Mouse (Mus musculus): Measurements from ENCODE around the gene C1qa. TPM values are rescaled to one million over a fixed set of nuclear protein-coding genes. Genes with fewer than 3 reads are reported as not detected.
A peak's percentile ranks its signal among the peaks of the same experiment; 100 is the strongest.

The C1qa gene
- polyA plus RNA-seq, 1 experiment from 2014 or later: 11.8 TPM

DNA sequence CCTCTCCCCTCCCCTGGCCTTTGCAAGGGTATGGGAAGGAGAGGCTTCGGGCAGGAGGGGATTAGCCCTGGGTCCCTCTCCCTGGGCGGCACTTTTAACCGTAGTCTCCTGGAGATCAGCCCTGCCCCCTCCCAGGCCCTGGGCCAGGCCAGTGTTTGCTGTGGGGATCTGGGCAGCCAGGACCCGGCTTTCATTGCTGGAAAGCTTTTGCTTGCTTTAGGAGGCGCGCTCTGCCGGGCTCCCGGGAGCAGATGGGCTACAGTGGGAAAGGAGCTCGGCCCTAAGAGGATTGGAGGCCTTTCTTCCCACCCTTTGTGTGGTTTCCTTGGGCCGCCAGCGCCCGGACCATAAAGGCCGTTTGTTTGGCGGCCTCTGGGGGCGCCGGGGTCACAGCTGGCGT is 36.8 kb downstream of the C1qa start:
- no peaks in the 10 kb centered on the region for H3K9me3 ChIP-seq (ENCODE audit: control insufficient read depth, low read length)
- peak overlapping the region; percentile 52 for H3K9ac ChIP-seq (ENCODE audit: low read length)
- no peaks in the 10 kb centered on the region for H3K27me3 ChIP-seq (ENCODE audit: control insufficient read depth, insufficient read depth, low read length)
- ATAC-seq (ENCODE audit: insufficient read depth, low FRiP score, low TSS enrichment): no peak
- 4% methylated on average over 17 of the region's 17 CpGs for WGBS
- peak overlapping the region; percentile 83 for H3K27ac ChIP-seq (ENCODE audit: low read depth, low read length)
- no peaks in the 10 kb centered on the region for H3K36me3 ChIP-seq (ENCODE audit: control insufficient read depth, insufficient read depth, low read length)
- no peak overlapping the region for H3K4me2 ChIP-seq (ENCODE audit: low read depth)
- peaks cover 23% of the 10 kb centered on the region for H3K4me1 ChIP-seq (ENCODE audit: control insufficient read depth, insufficient read depth, low read length)
- DNase-seq (ENCODE audit: low spot score): peak; percentile 36
- H3K4me3 ChIP-seq (ENCODE audit: low read depth, low read length): no peak overlapping the region

DNA sequence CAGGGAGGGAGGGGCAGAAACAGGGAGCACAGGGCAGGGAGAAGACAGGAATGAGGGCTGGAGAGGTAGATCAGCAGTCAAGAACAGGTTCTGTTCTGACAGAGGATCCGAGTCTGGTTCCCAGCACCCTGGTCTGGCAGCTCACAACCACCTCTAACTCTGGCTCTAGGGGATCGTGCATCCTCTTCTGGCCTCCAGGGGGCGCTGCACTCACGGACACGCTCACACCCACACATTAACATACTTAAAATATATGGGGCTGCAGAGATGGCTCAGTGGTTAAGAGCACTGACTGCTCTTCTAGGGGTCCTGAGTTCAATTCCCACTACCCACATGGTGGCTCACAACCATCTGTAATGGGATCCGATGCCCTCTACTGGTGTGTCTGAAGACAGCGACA is 38.6 kb downstream of the C1qa start:
- peaks cover 17% of the 10 kb centered on the region for H3K4me1 ChIP-seq (ENCODE audit: control insufficient read depth, insufficient read depth, low read length)
- H3K36me3 ChIP-seq (ENCODE audit: control insufficient read depth, insufficient read depth, low read length): no peaks in the 10 kb centered on the region
- 82% methylated on average over 7 of the region's 7 CpGs for WGBS
- DNase-seq (ENCODE audit: low spot score) (no peak), ATAC-seq (ENCODE audit: insufficient read depth, low FRiP score, low TSS enrichment) (no peak)
- H3K27ac ChIP-seq (ENCODE audit: low read depth, low read length): no peak overlapping the region
- H3K27me3 ChIP-seq (ENCODE audit: control insufficient read depth, insufficient read depth, low read length): no peaks in the 10 kb centered on the region
- no peak overlapping the region for H3K9ac ChIP-seq (ENCODE audit: low read length)
- no peak overlapping the region for H3K4me3 ChIP-seq (ENCODE audit: low read depth, low read length)
- no peak overlapping the region for H3K4me2 ChIP-seq (ENCODE audit: low read depth)
- no peaks in the 10 kb centered on the region for H3K9me3 ChIP-seq (ENCODE audit: control insufficient read depth, low read length)

DNA sequence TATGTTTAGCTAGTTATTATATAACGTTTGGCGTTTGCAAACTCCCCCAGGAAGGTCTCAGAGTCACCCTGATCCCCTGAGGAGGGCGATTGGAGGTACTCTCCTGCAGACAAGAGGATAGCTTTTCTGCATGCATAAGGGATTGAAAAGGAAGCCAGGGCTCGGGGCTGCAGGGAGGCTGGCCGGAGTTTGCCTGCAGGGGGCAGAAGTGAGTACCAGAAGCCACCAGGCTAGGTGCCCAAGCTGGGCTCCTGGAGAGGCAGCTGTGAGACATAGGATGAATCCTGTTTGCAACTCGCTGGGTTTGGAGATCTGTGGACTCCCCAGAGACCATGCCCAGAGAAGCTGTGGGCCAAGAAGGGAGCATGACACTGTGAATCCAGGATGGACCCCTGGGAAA is 43.5 kb downstream of the C1qa start:
- no peaks in the 10 kb centered on the region for H3K9me3 ChIP-seq (ENCODE audit: control insufficient read depth, low read length)
- no peaks in the 10 kb centered on the region for H3K4me1 ChIP-seq (ENCODE audit: control insufficient read depth, insufficient read depth, low read length)
- no peak overlapping the region for H3K27ac ChIP-seq (ENCODE audit: low read depth, low read length)
- H3K27me3 ChIP-seq (ENCODE audit: control insufficient read depth, insufficient read depth, low read length): no peaks in the 10 kb centered on the region
- WGBS: 38% methylated on average over 6 of the region's 6 CpGs
- H3K36me3 ChIP-seq (ENCODE audit: control insufficient read depth, insufficient read depth, low read length): no peaks in the 10 kb centered on the region
- no peak overlapping the region for H3K4me3 ChIP-seq (ENCODE audit: low read depth, low read length)
- no peak overlapping the region for H3K4me2 ChIP-seq (ENCODE audit: low read depth)
- DNase-seq (ENCODE audit: low spot score): peak; percentile 56
- ATAC-seq (ENCODE audit: insufficient read depth, low FRiP score, low TSS enrichment): no peak
- no peak overlapping the region for H3K9ac ChIP-seq (ENCODE audit: low read length)

DNA sequence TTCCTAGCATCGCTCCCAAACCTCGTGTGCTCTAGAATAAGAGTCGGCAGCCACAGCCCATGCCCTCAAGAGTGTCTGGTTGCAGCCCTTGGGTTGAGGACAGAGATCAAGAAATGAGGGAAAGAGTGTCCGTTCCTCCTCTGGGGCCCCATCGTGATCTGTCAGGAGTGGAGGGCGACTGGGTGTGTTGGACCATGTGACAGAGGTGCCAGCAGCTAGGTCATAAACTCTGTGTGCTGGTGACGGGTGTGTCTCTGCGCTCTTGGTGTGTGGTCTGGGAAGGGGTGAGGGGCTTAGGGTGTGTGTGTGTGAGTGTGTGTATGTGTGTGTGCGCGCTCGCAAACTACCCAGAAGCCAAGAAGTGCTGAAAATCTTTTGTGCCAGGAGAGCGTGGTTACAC is 45.6 kb downstream of the C1qa start:
- 75% methylated on average over 12 of the region's 12 CpGs for WGBS

DNA sequence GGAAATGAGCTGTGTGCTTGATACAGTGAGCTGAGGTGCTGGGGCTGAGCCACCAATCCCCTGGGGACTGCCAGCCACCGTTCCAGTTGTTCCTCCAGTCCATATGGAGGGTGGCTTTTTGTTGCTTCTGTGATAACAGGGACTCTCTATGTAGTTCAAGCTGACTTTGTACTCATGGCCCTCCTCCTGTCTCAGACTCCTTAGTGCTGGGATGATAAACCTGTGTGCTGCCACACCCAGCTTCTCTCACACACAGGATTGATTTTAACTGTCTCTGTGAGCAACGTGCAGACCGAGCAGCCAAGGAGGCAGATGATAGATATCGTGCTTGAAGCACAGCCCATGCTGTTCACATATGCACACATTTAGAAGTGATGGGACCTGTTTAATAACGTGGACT is 46.5 kb downstream of the C1qa start:
- H3K4me3 ChIP-seq (ENCODE audit: low read depth, low read length): no peak overlapping the region

More for the DNA sequence above, 45.6 kb downstream of the C1qa start:
- no peak for DNase-seq (ENCODE audit: low spot score)
- no peak for ATAC-seq (ENCODE audit: insufficient read depth, low FRiP score, low TSS enrichment)
- Histone ChIP-seq H3K27me3 (ENCODE audit: control insufficient read depth, insufficient read depth, low read length) (no peaks in the 10 kb centered on the region), H3K27ac (ENCODE audit: low read depth, low read length) (no peak overlapping the region), H3K4me1 (ENCODE audit: control insufficient read depth, insufficient read depth, low read length) (no peaks in the 10 kb centered on the region), H3K4me2 (ENCODE audit: low read depth) (no peak overlapping the region), H3K9ac (ENCODE audit: low read length) (no peak overlapping the region), H3K36me3 (ENCODE audit: control insufficient read depth, insufficient read depth, low read length) (no peaks in the 10 kb centered on the region), H3K9me3 (ENCODE audit: control insufficient read depth, low read length) (no peaks in the 10 kb centered on the region), H3K4me3 (ENCODE audit: low read depth, low read length) (no peak overlapping the region)

DNA sequence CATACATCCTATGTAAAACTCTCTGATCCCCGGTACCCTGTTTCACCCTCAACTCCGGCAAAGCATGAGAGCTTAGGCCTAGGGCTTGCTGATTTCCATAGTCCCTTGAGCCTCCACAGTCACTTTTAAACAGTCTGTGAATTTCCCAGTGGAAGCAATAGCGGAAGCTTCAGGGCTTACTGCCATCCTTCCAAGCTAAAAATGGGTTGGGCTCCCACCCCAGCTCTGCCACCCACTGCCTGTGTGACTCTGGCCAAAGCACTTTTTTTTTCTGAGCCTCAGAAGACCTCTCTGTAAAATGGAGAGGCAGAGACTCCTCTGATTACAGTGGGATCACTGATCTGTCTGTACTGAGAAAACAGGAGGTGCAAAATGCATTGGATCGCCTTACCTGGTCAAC is 50.0 kb downstream of the C1qa start:
- WGBS: 79% methylated on average over 4 of the region's 4 CpGs
- Histone ChIP-seq H3K36me3 (ENCODE audit: control insufficient read depth, insufficient read depth, low read length) (no peaks in the 10 kb centered on the region), H3K27ac (ENCODE audit: low read depth, low read length) (no peak overlapping the region), H3K9ac (ENCODE audit: low read length) (no peak overlapping the region), H3K4me1 (ENCODE audit: control insufficient read depth, insufficient read depth, low read length) (no peaks in the 10 kb centered on the region), H3K4me2 (ENCODE audit: low read depth) (no peak overlapping the region), H3K9me3 (ENCODE audit: control insufficient read depth, low read length) (no peaks in the 10 kb centered on the region), H3K4me3 (ENCODE audit: low read depth, low read length) (no peak overlapping the region), H3K27me3 (ENCODE audit: control insufficient read depth, insufficient read depth, low read length) (no peaks in the 10 kb centered on the region)
- DNase-seq (ENCODE audit: low spot score) (no peak), ATAC-seq (ENCODE audit: insufficient read depth, low FRiP score, low TSS enrichment) (no peak)

More for the DNA sequence above, 46.5 kb downstream of the C1qa start:
- no peak for DNase-seq (ENCODE audit: low spot score)
- Histone ChIP-seq H3K36me3 (ENCODE audit: control insufficient read depth, insufficient read depth, low read length) (no peaks in the 10 kb centered on the region), H3K4me2 (ENCODE audit: low read depth) (no peak overlapping the region), H3K9ac (ENCODE audit: low read length) (no peak overlapping the region), H3K27ac (ENCODE audit: low read depth, low read length) (no peak overlapping the region), H3K27me3 (ENCODE audit: control insufficient read depth, insufficient read depth, low read length) (no peaks in the 10 kb centered on the region), H3K9me3 (ENCODE audit: control insufficient read depth, low read length) (no peaks in the 10 kb centered on the region), H3K4me1 (ENCODE audit: control insufficient read depth, insufficient read depth, low read length) (no peaks in the 10 kb centered on the region)
- ATAC-seq (ENCODE audit: insufficient read depth, low FRiP score, low TSS enrichment): no peak
- WGBS: 74% methylated on average over 5 of the region's 5 CpGs

DNA sequence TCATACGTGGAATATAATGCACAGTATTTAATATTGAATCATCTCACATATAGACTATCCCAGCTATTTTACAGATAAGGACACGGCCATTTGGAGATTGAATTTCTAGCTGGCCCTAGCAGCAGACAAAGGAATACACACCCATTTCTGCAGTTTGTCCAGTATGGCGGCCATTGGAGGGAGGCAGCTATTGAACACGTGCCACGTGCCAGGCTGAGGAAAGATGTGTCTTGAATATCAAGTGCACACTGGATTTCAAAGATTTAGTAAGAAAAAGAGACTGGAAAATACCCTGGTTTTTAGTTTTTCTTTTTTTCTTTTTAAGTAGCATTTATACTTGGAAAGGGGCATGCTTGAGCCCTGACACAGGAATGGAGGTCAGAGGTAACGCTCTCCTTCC is 51.4 kb downstream of the C1qa start:
- ATAC-seq (ENCODE audit: insufficient read depth, low FRiP score, low TSS enrichment): no peak
- no peak overlapping the region for H3K4me2 ChIP-seq (ENCODE audit: low read depth)
- no peak for DNase-seq (ENCODE audit: low spot score)
- 90% methylated on average over 6 of the region's 6 CpGs for WGBS
- H3K4me1 ChIP-seq (ENCODE audit: control insufficient read depth, insufficient read depth, low read length): no peaks in the 10 kb centered on the region
- H3K27ac ChIP-seq (ENCODE audit: low read depth, low read length): no peak overlapping the region
- H3K9ac ChIP-seq (ENCODE audit: low read length): no peak overlapping the region
- H3K9me3 ChIP-seq (ENCODE audit: control insufficient read depth, low read length): no peaks in the 10 kb centered on the region
- H3K4me3 ChIP-seq (ENCODE audit: low read depth, low read length): no peak overlapping the region
- H3K27me3 ChIP-seq (ENCODE audit: control insufficient read depth, insufficient read depth, low read length): no peaks in the 10 kb centered on the region
- H3K36me3 ChIP-seq (ENCODE audit: control insufficient read depth, insufficient read depth, low read length): no peaks in the 10 kb centered on the region

Other genes starting within 250 kb of the C1qa start
- 20.4 and 21.0 TPM in 2 replicates for gene Ephb2, start 62.8 kb downstream of the C1qa start, polyA plus RNA-seq (2014; fragmentation: Nextera tagmentation; extraction: Ambion mirVana)
- gene C1qb, start 12.6 kb downstream of the C1qa start, polyA plus RNA-seq (2014; fragmentation: Nextera tagmentation; extraction: Ambion mirVana): 24.2 and 27.3 TPM in 2 replicates
- 12.3 and 13.3 TPM in 2 replicates for gene C1qc, start 5.7 kb downstream of the C1qa start, polyA plus RNA-seq (2014; fragmentation: Nextera tagmentation; extraction: Ambion mirVana)
- 1.8 and 2.5 TPM in 2 replicates for gene Epha8, start 58.0 kb upstream of the C1qa start, polyA plus RNA-seq (2014; fragmentation: Nextera tagmentation; extraction: Ambion mirVana)
- 5.0 and 5.3 TPM in 2 replicates for gene Zbtb40, start 150.0 kb upstream of the C1qa start, polyA plus RNA-seq (2014; fragmentation: Nextera tagmentation; extraction: Ambion mirVana)

Data from neural tube, embryonic 11.5 days (tissue).